In genomic region chr11:54866119-54867048, GRCm38 (mm10) we compare ENCODE assay signal across 8 mouse cellular contexts. TPM values are rescaled to one million over a fixed set of nuclear protein-coding genes. Genes with fewer than 3 reads are reported as not detected.
DNase-seq lines count a peak whose midpoint lies in the region; ATAC-seq and TF ChIP-seq lines count a peak whose summit lies in the region.

Gene Hint1, plus strand, starts transcription at chr11:54866383.

- peak; percentile 89 for ATAC-seq in embryonic facial prominence, embryonic 14.5 days (ENCODE audit: low read depth)
- peak; percentile 88 for ATAC-seq in limb, embryonic 13.5 days (ENCODE audit: low FRiP score, low read depth)
- ATAC-seq in midbrain, embryonic 15.5 days (replicated peaks): peak; percentile 86

- no peaks in the 10 kb centered on the region for H3K9me3 ChIP-seq in embryonic facial prominence, embryonic 14.5 days (ENCODE audit: control insufficient read depth, low read length)
- no peaks in the 10 kb centered on the region for H3K9me3 ChIP-seq in limb, embryonic 13.5 days
- H3K9me3 ChIP-seq in midbrain, embryonic 15.5 days: no peaks in the 10 kb centered on the region

- WGBS in bone marrow, adult 2 months: under 1% methylated on average over 107 of the region's 107 CpGs
- 0% methylated on average over 62 of the region's 107 CpGs for WGBS in embryonic facial prominence, embryonic 14.5 days
- WGBS in limb, embryonic 13.5 days: under 1% methylated on average over 107 of the region's 107 CpGs
- WGBS in midbrain, embryonic 15.5 days: under 1% methylated on average over 105 of the region's 107 CpGs

- peak within 1 kb of the TSS; percentile 82 for H3K27ac ChIP-seq in bone marrow, adult 2 months (ENCODE audit: control insufficient read depth, insufficient read depth, low read depth, low read length, poor library complexity)
- peak within 1 kb of the TSS; percentile 92 for H3K27ac ChIP-seq in embryonic facial prominence, embryonic 14.5 days (replicated peaks; ENCODE audit: low read depth, low read length)
- H3K27ac ChIP-seq in limb, embryonic 13.5 days: peak within 1 kb of the TSS; percentile 88
- peak within 1 kb of the TSS; percentile 93 for H3K27ac ChIP-seq in midbrain, embryonic 15.5 days

- peak; percentile 93 for DNase-seq in A20 (ENCODE audit: low read depth, low spot score)
- DNase-seq in embryonic facial prominence, embryonic 14.5 days (ENCODE audit: low spot score): peak; percentile 94
- DNase-seq in heart, adult 8-10 months (ENCODE audit: low spot score): peak; percentile 93
- DNase-seq in kidney, adult 9 months: peak; percentile 93
- peak; percentile 86 to 92 for DNase-seq in spleen, adult 18-20 months

- no peaks in the 10 kb centered on the region for H3K27me3 ChIP-seq in embryonic facial prominence, embryonic 14.5 days (replicated peaks; ENCODE audit: control insufficient read depth, insufficient read depth, low read length)
- no peaks in the 10 kb centered on the region for H3K27me3 ChIP-seq in limb, embryonic 13.5 days
- H3K27me3 ChIP-seq in midbrain, embryonic 15.5 days (replicated peaks): no peaks in the 10 kb centered on the region

- peak; percentile 15; the same call in 1 of the 2 replicates for TF ChIP-seq CTCF in bone marrow, adult 2 months (IDR thresholded peaks at IDR 0.05; ENCODE audit: control insufficient read depth, insufficient read depth, low read length)

- peak within 1 kb of the TSS; percentile 98 for H3K9ac ChIP-seq in embryonic facial prominence, embryonic 14.5 days (ENCODE audit: low read depth, low read length)
- H3K9ac ChIP-seq in limb, embryonic 13.5 days: peak within 1 kb of the TSS; percentile 97
- H3K9ac ChIP-seq in midbrain, embryonic 15.5 days: peak within 1 kb of the TSS; percentile 79

- H3K4me1 ChIP-seq in bone marrow, adult 2 months (ENCODE audit: control insufficient read depth, insufficient read depth, low read length): no peaks in the 10 kb centered on the region; the same call in 1 of the 2 replicates
- H3K4me1 ChIP-seq in embryonic facial prominence, embryonic 14.5 days (ENCODE audit: control insufficient read depth, insufficient read depth, low read length): peaks cover 13% of the 10 kb centered on the region
- H3K4me1 ChIP-seq in limb, embryonic 13.5 days: peaks cover 23% of the 10 kb centered on the region
- H3K4me1 ChIP-seq in midbrain, embryonic 15.5 days: peaks cover 30% of the 10 kb centered on the region

- H3K4me2 ChIP-seq in embryonic facial prominence, embryonic 14.5 days (ENCODE audit: low read depth, low read length): peak within 1 kb of the TSS; percentile 62
- peak within 1 kb of the TSS; percentile 69 for H3K4me2 ChIP-seq in limb, embryonic 13.5 days (replicated peaks)
- peak within 1 kb of the TSS; percentile 66 for H3K4me2 ChIP-seq in midbrain, embryonic 15.5 days

- TF ChIP-seq POLR2A in bone marrow, adult 2 months (IDR thresholded peaks at IDR 0.05; ENCODE audit: borderline replicate concordance, control insufficient read depth, low read depth, low read length): peak; percentile 92; the same call in 1 of the 2 replicates

- H3K4me3 ChIP-seq in bone marrow, adult 2 months (replicated peaks; ENCODE audit: control insufficient read depth, low read depth, low read length): peak within 1 kb of the TSS; percentile 77
- peak within 1 kb of the TSS; percentile 90 for H3K4me3 ChIP-seq in embryonic facial prominence, embryonic 14.5 days (ENCODE audit: low read depth, low read length)
- H3K4me3 ChIP-seq in limb, embryonic 13.5 days: peak within 1 kb of the TSS; percentile 82
- peak within 1 kb of the TSS; percentile 59 for H3K4me3 ChIP-seq in midbrain, embryonic 15.5 days

- peaks cover 21% of the 10 kb centered on the region for H3K36me3 ChIP-seq in embryonic facial prominence, embryonic 14.5 days (ENCODE audit: control insufficient read depth, insufficient read depth, low read length)
- H3K36me3 ChIP-seq in limb, embryonic 13.5 days: peaks cover 21% of the 10 kb centered on the region
- peaks cover 10% of the 10 kb centered on the region for H3K36me3 ChIP-seq in midbrain, embryonic 15.5 days (replicated peaks)

RNA-seq across cellular contexts. Expression of gene Hint1, which starts in this region (rescaled TPM):
- 192 and 249 TPM in 2 replicates for polyA plus RNA-seq in bone marrow, adult 2 months (2011; ENCODE audit: insufficient read depth, insufficient read length, low replicate concordance, missing spikeins)
- polyA plus RNA-seq in embryonic facial prominence, embryonic 14.5 days (2014; fragmentation: Nextera tagmentation; extraction: Ambion mirVana): 583 and 620 TPM in 2 replicates
- total RNA-seq in heart, adult 8-10 months (2022): 100 to 1,000 TPM; 213 to 341 (median 275) TPM
- 607 and 618 TPM in 2 replicates for polyA plus RNA-seq in limb, embryonic 13.5 days (2015; fragmentation: Nextera tagmentation; extraction: Ambion mirVana)
- polyA plus RNA-seq in midbrain, embryonic 15.5 days (2015; fragmentation: Nextera tagmentation; extraction: Ambion mirVana): 589 and 658 TPM in 2 replicates

Comparison
In these comparisons a context has a peak if more than half of its experiments do, and no peak if none do; other contexts are left out.
1. Peak in every context shown above with its lines: DNase-seq, ATAC-seq, H3K4me3 ChIP-seq and H3K27ac ChIP-seq.